Mouse (Mus musculus): ENCODE data around the gene Gm17655.
A peak's percentile ranks its signal among the peaks of the same experiment; 100 is the strongest.
"Not testable (repeated sequence)": the region's sequence is repeated elsewhere in the genome, so short reads cannot be mapped to it uniquely, and the experiment has no call there.

Gene Gm17655

GRCm38 (mm10) chr5:110072413-110072812 lies at the start of gene Gm17655:
Gm17655 (minus strand) TSS chr5:110072513.
- not testable (repeated sequence) for DNase-seq (ENCODE audit: low read depth)

- peak; percentile 87 for DNase-seq (ENCODE audit: low read depth)
These were observed 37.7 kb upstream of the Gm17655 start, which contains the start of gene Zfp605 for GRCm38 (mm10) chr5:110109991-110110441. Zfp605 (plus strand) TSS chr5:110110092.

DNA sequence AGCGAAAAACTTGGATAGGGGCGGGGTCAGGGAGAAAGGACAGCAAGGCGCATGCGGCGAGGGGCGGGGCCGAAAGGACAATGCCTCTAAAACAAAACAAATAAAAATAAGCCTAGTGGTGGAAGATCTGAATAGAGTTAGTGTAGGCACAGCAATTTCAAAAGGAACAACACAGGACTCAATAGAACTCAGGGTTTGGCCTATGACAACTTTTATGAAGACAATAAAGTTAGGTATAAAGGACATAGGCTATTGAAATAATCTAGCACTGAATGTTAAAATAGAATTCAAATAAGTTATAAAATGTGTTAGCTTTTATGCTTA lies 36.0 kb upstream of the Gm17655 start:
- DNase-seq (ENCODE audit: low read depth), result no peak

DNA sequence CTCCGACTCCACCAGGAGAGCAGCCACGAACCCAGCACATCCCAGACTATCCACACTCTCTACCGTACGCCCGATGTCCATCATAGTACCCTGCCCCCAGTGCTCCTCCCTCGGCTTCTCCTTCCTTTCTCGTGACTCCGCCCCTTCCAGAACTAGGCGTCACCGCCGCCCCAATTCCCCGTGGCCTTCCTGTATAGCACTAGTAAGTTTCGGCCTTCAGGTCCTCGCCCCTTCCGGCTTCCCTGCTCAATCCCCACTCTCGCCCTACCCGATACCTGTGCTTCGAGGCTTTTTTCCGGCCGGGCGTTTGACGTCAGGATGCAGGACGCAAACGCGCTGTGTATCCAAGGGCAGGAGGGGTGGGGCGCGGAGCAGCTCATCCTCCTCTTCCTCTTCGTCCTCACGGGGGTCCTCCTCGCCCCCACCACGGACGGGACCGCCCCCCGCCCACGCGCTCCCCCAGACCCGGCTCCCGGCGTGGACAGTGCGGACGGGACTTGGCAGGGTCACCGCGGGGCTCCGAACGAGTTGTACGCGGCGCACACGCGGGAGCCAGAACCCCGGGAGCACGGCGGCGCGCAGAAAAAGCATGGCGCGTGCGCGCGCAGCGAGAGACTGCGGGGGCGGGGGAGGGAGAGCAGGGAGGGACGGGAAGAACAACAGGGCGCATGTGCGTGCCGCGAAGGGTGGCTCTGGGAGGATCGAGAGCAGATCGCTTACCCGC lies 35.4 kb upstream of the Gm17655 start, which contains the start of gene Gtpbp6:
TSS of gene Gtpbp6 (minus strand) at position 617 of the 724 bp plus-strand sequence.
- peak; percentile 97 for DNase-seq (ENCODE audit: low read depth)

DNA sequence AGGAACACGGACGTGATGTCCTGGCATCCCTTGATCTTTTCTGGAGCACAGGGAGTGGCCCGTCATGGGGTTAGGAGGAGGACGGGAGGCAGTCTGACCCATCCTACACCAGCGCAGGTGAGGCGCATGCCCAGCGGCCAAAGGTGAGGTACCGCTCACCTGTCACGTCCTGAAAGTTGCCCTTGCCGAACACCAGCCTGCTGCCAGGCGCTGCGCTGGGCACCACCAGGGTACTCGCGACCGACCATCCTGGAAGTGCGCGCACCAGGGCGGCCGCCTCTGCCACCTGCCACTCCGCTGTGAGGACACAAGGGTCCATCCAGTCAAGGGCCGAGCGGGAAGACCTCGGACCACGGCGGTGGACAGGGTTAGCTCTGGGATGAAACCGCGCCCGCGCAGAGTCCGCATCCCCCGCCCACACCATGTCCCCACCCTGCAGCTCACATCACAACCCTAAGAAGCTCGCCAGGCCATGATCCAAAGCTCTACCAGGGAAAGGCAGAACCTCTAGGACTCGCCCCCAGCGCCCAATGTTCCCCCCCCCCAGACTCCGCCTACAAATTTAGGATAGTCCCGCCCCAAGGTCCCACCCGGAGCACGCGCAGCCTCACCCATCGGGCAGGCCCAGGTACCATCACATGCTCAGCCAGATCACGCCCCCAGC lies 34.7 kb upstream of the Gm17655 start:
- DNase-seq (ENCODE audit: low read depth), result no peak

DNA sequence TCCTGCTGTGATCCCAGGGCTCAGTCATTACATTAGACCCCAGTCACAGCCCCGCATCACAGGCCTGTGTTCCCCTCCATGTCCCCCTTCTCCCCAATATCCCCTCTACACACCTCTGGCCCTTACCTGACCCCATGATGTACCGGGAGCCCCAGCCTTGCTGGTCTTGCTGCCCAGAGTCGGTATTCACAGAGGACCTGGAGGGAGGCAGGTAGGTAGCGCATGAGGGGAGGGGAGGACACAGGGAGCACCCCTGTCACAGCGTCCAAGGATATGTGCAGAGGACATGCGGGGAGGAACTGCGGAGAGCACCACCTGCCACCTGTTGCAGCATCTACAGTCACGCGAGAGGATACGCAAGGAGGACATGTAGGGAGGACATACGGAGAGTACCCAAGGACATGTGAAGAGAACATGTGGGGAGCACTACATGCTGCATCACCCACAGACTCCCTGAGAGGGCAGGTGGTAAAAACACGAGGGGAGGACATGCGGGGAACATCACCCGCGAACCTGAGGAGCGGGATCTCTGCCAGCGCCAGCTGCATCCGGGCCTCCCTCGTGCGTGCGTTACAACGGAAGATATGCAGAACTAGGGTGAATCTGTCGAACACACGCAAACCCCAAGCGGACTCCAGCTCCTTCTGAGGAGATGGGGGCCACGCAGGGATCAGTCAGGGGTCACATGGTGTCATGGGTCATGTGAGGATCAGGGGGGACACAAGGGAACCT lies 34.0 kb upstream of the Gm17655 start:
- DNase-seq (ENCODE audit: low read depth), result peak; percentile 28

DNA sequence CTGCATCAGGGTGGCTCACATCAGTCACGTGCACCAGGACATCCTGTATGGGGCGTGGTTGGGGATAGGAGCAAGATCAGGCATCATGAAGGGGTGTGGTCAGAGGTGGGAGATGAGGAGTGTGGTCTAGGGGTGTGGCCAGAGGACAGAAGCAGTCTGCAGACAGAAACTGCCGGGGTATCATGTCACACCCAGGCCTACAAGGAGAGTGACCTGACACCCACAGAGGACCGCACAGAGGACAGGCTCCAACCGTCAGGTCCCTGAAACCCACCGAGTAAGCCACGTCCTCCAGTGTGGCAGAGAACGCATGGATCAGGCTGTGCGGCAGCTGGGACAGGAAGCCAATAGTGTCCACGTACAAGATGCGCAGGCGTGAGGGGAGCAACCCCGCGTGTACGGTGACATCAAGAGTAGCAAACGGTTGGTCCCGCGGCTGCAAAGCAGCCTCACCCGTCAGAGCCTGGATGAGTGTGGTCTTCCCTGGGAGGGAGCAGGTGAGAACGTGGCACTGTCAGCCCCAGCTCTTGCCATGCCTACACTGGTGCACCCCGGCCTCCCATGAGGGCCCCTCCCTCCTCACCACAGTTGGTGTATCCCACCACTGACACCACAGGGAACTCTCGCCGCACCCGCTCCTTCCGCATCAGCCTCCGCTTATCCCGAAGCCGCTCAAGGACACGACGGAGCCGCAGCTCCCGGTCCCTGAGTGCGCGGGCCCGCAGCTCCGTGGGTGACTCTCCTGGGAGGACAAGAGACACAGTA lies 32.5 kb upstream of the Gm17655 start:
- DNase-seq (ENCODE audit: low read depth), result no peak

- DNase-seq (ENCODE audit: low read depth), result no peak
These were observed 31.7 kb upstream of the Gm17655 start for GRCm38 (mm10) chr5:110103901-110104615.

- DNase-seq (ENCODE audit: low read depth), result no peak
These were observed 30.7 kb upstream of the Gm17655 start for GRCm38 (mm10) chr5:110102853-110103625.

GRCm38 (mm10) chr5:110102429-110102828 lies 30.1 kb upstream of the Gm17655 start:
- no peak for DNase-seq (ENCODE audit: low read depth)

DNA sequence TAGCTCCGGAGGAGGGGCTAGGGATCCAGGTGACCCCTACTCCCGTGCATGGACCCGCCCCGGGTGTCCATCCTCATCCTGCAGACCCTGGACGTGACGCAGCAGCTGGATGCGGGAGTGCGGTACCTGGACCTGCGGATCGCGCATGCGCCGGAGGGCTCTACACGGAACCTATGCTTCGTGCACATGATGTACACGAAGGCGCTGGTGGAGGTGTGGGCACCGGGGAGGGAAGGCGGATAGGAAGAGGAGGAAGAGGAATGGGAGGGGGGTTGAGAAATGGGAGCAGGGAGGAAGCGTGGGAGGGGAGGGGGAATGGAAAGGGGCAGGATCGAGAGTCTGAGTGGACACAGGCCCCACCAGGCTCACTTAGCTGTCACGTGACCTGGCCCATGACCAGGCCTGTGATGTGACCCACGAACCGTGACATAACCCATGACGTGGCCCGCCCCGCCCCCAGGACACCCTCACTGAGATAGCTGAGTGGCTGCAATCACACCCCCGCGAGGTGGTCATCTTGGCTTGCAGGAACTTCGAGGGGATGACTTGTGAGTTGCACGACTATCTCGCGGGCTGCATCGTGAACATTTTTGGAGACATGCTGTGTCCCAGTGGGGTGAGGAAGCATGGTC lies 29.5 kb upstream of the Gm17655 start:
- peak; percentile 67 for DNase-seq (ENCODE audit: low read depth)

DNA sequence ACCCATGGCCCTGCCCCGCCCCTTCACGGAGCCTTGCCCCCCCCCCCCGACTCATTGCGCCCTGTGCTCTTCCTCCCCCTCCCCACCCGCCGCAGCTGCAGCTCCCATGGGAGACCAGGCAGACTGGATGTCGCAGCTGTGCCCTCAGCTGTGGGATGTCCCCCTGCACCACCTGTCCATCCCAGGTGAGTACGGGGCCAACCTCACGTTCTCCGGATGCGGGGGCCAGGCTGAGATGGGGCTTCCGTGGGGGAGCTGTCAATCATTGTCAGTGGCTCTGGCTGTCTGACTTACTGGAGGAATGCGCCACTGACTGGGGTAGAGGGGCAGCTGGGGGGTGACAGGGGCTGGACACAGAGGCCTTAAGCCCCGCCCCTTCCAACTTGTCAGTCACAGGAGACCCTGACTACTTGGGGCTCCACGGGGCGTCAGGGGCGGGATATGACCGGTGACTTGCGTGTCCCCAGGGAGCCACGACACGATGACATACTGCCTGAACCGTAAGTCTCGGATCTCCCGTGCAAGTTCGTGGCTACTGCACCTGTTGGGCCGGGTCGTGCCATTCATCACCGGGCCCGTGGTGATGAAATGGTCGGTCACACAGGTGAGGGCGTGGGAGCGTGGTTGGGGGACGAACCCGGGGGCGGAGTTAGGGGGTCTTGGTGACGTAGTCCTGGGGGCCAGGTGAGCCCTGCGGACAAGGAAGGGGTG lies 28.8 kb upstream of the Gm17655 start:
- peak; percentile 67 for DNase-seq (ENCODE audit: low read depth)

GRCm38 (mm10) chr5:110099656-110100580 lies 27.6 kb upstream of the Gm17655 start, which contains the start of gene Plcxd1:
Plcxd1 (plus strand) TSS chr5:110099969.
- DNase-seq (ENCODE audit: low read depth), result no peak

GRCm38 (mm10) chr5:110098991-110099477 lies 26.7 kb upstream of the Gm17655 start:
- DNase-seq (ENCODE audit: low read depth), result no peak

DNA sequence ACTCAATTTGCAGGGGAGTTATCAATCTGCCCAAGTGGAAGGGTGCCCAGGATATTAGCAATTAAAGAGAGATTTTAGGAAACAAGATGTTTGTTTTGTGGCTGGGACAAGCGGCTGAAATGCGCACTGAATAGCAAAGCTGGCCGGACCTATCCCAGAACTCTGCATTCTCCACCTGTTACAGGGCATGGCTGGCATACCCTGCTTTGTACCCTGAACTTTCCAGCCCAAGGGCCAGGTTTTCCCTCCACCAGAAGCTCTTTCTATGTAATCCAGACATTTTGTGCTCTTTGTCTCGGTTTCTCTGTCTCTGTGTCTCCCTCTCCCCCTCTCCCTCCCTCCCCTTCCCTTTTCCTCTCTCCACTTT lies 22.5 kb upstream of the Gm17655 start:
- no peak for DNase-seq (ENCODE audit: low read depth)

GRCm38 (mm10) chr5:110094030-110094846 lies 21.9 kb upstream of the Gm17655 start, which contains the start of gene Gm35315:
Gm35315 (minus strand) TSS chr5:110094420.
- peak; percentile 93 for DNase-seq (ENCODE audit: low read depth)

DNA sequence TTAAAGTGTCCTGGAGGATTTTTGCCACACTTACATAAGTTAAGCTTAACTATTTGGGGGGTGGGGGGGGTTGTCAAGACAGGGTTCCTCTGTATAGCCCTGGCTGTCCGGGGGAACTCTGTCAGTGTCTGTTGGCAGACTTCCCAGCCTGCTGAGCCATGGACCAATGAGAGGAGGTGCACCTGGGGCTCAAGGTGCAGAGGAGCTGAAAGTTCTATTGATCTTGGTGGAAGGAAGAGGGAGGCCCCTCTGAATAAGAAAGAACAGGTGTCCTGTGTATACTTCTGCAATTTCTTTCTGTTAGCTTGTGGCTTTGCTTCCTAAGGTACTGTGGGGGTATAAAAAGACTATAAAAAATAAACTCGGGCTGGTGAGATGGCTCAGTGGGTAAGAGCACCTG lies 19.2 kb upstream of the Gm17655 start:
- no peak for DNase-seq (ENCODE audit: low read depth)

All from naive thymus-derived CD4-positive, alpha-beta T cell, adult 2 months (primary cell).